Mouse (Mus musculus) cerebellum, adult 2 months (tissue): ENCODE data around the gene Ppp4r3b.

Experiments used
- CTCF ChIP-seq: fragments of 200-500 bp; IDR thresholded peaks from 2 replicates; pipeline ENCODE4 v1.5.1; 2011; ENCODE audit warnings: low read depth, mild to moderate bottlenecking, control low read depth, low read length, moderate library complexity, borderline replicate concordance; ENCODE audit not compliant: insufficient read depth
- POLR2A ChIP-seq: fragments of 200-500 bp; IDR thresholded peaks from 2 replicates; pipeline ENCODE4 v1.6.1; 2011; ENCODE audit warnings: low read length, control low read depth, borderline replicate concordance; ENCODE audit not compliant: insufficient read depth

- TF ChIP-seq CTCF (no peak), POLR2A (no peak)
Measured at GRCm38 (mm10) chr11:29241961-29242360, 69.3 kb downstream of the Ppp4r3b start.
